Mouse (Mus musculus) mouse trophoblast stem cell (cell line): Measurements from ENCODE around the gene Dhrs4.

ENCODE experiments used
- in situ Hi-C, 2 experiments: fragments of 300-500 bp; cut with MseI, MboI; formaldehyde crosslinking; loops; 2 replicates in 1 of 2; 3 replicates in 1 of 2; pipeline ENCODE4 v1.15.1; 2025

Gene Dhrs4

GRCm38 (mm10) chr14:55526674-55527073 is 48.1 kb downstream of the Dhrs4 start:
- in situ Hi-C loops: no loop called here

- in situ Hi-C loops: no loop called here
These were observed 49.4 kb downstream of the Dhrs4 start for GRCm38 (mm10) chr14:55527940-55528339.

GRCm38 (mm10) chr14:55536116-55536745 is 57.7 kb downstream of the Dhrs4 start:
- in situ Hi-C loops: no loop called here
